Mouse (Mus musculus): Measurements from ENCODE around the gene Olfr267.

The Olfr267 gene

DNA sequence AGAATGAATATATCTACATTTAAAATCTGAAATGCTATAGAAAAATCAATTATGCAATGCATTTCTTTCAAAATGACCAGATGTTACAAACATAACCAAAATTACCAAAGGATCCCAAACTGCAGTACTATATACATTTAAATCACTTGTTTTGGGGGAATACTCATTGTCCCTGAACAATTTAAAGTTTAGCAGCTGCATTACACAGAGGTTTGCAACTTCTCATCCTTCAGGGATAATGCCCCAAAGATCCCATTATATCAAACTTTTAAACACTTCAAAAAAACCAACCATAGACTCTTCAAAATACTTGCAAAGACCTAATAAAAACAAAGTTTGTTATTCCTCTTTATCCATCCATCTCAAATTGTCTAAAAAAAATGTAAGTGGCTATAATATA, at the start of gene Olfr267:
Olfr267 (minus strand) TSS at position 101 of the 400 bp plus-strand sequence.
- DNase-seq (ENCODE audit: low spot score) = no peak

GRCm38 (mm10) chr4:58832908-58833307, 45.4 kb upstream of the Olfr267 start:
- DNase-seq (ENCODE audit: low spot score) = no peak

DNA sequence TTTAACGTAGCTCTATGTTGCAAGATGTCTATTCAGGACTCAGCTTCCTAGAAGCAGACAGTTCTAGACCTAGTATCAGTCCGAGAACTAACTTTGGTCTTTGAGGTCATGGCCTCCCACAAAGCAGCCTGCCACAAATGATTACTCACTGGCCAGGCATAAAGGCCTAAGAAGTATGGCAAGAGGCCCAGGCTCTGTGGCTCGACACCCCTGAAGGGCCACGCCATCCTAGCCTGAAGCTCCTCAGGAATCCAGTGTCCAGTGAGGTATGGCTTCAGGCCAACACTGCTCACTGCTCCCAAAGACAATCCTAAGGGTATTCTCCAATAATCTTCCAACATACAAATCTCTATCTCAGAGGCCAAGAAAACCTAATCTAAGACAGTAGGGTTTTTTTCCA, 38.4 kb upstream of the Olfr267 start:
- no peak for DNase-seq (ENCODE audit: low spot score)

- DNase-seq (ENCODE audit: low spot score) = no peak
Measured at GRCm38 (mm10) chr4:58786659-58787058, 857 bp downstream of the Olfr267 start.

- no peak for DNase-seq (ENCODE audit: low spot score)
Measured at GRCm38 (mm10) chr4:58763417-58763816, 24.1 kb downstream of the Olfr267 start.

- no peak for DNase-seq (ENCODE audit: low spot score)
Measured at GRCm38 (mm10) chr4:58749510-58749909, 38.0 kb downstream of the Olfr267 start.

DNA sequence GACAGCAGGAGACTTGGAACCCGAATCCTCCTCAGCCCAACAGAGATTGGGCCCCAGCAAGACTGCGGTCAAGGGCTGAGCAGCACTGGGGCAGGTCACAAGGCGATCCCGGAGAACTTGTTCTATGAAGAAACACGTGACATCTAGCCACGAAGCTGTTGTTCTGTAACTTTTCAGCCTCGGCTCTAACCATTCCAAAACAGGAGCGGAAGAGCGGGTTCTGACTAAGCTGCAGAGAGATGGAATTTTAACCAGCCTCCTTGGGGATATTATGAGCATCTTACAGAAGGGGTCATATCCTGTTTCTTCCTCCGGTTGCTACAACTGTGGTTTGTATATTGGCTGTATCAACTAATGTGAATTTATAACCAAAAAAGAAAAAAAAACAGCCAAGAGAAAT, 38.4 kb downstream of the Olfr267 start:
- no peak for DNase-seq (ENCODE audit: low spot score)

- DNase-seq (ENCODE audit: low spot score) = no peak
Measured at GRCm38 (mm10) chr4:58745583-58746222, 41.8 kb downstream of the Olfr267 start.

- DNase-seq (ENCODE audit: low spot score) = no peak
Measured at GRCm38 (mm10) chr4:58736867-58737633, 50.5 kb downstream of the Olfr267 start.
